Mouse (Mus musculus) thymus, postnatal 36 days (tissue): ENCODE results near the gene Abcf1.
"Not testable (repeated sequence)": the region's sequence is repeated elsewhere in the genome, so short reads cannot be mapped to it uniquely, and the experiment has no call there.

ENCODE experiments used
- DNase-seq, 2 experiments: peaks; one replicate each; pipeline ENCODE4 v3.0.0; 2022; ENCODE audit warnings: mixed read lengths in 2 of 2

Abcf1 gene

DNA sequence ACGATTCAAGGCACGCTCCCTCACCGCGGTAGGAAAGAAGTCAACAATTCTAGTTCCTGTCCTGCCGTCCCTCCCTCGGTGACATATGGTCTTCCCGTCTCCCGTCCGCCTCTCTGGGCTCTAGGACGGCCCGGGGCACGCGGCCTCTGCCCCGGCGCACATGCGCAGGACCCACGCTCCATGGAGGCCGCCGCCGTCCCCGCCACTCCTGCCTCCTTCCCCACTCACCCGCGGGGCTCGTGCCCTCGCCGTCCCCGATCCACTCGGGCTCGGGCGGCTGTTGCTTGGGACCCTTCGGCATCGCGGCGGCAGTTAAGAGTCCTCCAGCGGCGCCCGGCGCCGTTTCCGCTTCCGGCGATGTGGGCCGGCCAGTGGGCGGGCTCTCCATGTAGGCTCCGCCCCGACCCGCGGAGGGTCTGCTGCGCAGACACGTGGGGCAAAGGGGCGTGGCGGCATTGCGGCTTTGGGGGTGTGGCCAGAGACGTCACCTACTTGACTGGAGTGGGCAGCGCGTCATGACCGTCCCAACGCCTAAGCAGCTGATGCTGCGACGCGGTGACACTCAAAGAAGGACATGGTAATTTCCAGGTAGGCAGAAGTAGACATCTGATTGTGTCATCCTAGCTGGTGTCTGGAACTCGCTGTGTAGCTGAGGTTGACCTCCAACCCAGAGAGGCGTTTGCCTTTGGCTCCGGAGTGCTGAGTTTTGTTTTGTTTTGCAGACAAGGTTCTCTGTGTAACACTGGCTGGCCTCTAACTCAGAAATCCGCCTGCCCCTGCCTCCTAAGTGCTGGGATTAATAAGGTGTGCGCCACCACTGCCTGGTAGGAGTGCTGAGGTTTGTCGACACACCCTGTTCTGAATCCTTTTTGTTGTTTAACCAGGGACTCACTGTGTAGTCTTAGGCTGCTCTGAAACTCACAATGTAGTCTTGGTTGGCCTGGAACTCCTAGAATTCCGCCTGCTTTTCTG lies at the start of gene Abcf1:
Gene Abcf1 (minus strand): TSS at position 344 of the 972 bp plus-strand sequence.
- DNase-seq = peak; percentile 98 to 99

DNA sequence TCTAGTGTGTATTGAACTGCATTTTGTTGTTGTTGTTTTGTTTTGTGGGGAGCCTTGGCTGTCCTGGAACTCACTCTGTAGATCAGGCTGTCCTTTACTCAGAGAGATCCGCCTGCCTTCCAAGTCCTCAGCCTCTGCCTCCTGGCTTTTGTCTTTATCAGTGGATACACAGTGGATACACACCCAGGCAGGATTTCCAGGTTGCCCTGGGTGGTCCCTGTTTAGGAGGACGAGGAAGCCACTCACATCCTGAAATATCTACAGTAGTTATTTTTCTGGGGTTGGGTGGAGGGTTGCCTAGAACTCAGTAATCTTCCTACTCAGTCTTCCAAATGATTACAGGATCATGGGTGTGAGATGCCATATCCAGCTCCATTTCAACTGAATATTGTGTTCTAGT lies 49.4 kb upstream of the Abcf1 start:
- no peak for DNase-seq

DNA sequence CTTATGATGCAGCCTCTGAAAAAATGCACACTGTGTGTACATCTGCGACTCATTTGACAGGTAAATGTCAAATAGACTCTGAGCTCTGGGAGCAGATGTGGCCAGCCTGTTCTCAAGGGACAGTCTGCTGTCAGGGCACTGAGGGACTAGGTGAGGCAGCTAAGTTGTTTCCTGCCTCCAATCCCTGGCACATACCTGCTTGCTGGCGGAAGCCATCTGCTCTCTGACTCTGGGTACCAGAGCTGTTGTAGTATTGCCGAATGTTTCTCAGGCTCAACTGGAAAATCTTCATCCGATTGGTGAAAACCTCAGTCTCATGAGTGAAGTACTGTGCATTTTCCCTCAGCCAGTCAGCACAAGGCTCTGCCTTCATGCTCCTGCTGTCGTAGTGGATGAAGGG lies 47.5 kb upstream of the Abcf1 start:
- no peak for DNase-seq

DNA sequence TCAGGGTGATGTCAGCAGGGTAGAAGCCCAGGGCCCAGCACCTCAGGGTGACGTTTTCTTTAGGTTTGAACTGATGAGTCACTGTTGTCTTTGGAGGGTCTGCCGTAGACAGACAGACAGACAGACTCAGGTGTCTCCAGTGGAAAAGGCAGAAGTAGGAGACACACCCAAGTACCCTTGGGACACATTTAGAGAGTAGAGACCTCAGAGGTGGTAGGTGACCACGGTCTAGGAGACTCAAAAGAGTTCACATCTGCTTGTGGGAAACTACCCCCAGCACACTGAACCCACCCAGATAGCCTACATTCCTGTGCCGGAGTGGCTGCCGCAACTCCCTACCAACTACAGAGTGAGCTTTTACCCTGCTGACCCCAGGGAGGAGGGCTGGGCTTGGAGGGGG lies 45.4 kb upstream of the Abcf1 start:
- DNase-seq = no peak

DNA sequence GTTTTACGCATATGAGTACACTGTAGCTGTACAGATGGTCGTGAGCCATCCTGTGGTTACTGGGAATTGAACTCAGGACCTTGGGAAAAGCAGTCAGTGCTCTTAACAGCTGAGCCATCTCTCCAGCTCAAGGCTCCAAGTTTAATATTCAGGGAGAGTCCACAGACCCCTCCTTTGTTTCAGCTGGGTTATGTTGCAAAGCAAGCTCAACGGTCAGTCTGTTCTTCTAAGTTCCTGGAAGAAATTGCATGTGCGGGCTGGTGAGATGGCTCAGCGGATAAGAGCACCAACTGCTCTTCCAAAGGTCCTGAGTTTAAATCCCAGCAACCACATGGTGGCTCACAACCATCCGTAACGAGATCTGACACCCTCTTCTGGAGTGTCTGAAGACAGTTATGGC lies 34.8 kb upstream of the Abcf1 start:
- not testable (repeated sequence) for DNase-seq

DNA sequence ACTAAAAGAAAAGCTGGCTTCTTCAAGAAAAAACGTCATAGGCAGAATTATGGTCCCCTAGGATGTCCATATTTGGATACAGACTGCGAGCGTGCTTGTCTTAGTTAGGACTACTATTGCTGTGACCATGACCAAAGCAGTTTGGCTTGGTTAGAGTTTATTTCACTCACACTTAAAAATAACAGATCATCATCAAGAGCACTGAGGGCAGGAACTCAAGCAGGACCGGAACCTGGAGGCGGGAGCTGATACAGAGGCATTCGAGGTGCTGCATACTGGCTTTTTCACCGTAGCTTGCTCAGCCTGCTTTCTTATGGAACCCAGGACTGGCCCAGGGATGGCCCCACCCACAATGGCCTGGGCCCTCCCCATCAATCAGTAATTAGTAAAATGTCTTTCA lies 33.8 kb upstream of the Abcf1 start:
- DNase-seq = no peak

DNA sequence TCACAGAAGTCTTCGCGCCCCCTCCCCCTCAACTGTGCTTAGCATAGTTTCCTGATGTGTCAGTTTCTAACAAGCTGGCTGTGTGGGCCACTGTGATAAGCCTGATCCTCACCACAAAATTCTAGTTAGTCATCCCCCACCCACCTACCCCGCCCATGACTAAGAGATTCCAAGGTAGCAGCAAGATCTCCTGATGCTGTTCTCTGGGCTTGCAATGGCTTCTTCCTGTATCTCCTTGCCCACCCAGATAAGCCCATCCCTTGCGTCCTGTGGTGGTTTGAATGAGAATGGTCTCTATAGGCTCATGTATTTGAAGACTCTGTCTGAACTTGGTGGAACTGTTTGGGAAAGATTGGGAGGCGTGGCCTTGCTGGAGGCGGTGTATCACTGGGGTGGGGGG lies 32.4 kb upstream of the Abcf1 start:
- DNase-seq = peak; percentile 20 to 37

DNA sequence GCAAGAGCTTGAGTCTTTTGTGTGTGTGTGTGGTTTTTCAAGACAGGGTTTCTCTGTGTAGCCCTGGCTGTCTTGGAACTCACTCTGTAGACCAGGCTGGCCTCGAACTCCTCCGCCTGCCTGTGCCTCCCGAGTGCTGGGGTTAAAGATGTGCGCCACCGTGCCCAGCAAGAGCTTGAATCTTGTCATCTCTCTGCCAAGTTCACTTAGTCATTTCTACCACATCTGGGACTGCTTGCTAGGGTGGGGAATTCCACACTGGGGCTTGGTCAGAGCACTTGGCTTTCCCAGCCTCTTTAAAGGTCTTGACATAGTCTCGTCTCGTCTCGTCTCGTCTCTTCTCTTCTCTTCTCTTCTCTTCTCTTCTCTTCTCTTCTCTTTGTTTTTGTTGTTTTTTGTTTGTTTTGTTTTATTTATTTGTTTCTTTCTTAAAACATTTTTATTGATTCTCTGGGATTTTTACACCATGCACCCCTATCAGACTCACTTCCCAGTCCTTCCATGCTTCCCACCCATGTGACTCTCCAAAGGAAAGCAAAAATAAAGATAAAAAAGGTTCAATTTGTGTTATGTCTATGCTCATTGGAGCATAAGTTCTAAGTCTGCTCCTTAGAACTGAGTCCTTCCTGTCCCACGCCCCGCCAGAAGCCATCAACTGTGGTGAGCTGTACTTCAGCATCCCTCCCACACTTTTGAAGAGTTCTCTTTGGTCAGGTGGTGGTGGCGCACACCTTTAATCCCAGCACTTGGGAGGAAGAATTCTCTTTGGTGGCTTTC lies 31.7 kb upstream of the Abcf1 start:
- DNase-seq = peak; percentile 36 to 62

DNA sequence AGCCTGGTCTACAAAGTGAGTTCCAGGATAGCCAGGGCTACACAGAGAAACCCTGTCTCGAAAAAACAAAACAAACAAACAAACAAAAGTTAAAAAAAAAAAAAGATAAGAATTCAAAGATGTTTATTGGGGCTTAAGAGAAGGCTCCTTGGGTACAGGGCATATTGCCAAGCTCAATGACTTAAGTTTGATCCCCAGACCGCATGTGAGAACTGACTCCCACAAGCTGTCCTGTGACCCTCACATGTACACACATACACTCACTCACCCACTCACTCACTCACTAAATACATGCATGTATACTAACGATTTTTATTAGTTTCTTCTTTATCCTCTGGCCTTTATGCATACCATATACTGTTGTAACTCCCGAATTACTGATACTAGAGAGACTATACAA lies 30.8 kb upstream of the Abcf1 start:
- DNase-seq = no peak

DNA sequence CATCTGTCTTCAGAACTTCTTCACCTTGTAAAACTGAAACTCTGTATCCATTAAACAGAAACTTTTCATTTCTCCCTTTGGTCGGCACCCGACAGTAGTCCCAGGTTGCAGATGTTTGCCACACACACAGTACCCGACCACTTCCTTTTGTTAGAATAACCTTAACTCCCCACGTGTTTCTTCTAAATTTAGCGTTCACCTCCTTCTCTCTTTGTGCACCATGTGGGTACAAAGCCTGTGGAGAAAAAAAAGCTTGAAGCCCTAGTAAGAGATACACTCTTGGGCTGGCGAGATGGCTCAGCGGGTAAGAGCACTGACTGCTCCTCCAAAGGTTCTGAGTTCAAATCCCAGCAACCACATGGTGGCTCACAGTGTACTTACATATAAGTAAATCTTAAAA lies 29.8 kb upstream of the Abcf1 start:
- DNase-seq = peak; percentile 82 to 84

DNA sequence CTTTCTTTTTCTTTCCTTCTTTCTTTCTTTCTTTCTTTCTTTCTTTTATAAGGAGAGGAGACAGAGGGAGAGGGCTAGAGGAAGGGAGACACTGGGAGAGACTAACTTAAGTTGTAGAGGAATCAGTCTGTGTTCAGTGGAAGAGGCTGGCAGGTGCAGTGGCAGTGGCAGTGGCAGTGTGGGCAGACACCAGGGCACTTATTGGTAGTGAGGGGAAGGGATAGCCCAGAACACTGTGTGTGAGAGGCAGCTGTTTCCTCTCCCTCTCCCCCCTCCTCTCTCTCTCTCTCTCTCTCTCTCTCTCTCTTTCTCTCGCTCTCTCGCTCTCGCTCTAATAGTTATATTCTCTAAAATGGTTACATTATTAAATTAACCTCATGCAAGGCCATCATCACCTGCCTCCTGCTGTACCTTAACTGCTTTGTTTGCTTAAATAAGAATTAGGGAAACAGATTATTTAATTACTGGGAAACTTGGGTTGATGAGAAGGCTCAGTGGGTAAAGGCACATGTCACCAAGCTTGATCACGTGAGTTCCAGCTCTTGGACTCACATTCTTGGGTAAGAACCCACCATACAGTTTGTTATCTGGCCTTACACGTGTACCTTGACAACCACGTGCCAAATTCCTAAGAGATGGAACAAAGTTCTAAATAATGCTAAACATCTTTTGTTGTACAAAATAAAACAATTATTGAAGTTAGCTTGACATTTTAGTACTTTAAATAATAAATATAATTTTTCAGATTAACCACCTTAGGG lies 29.2 kb upstream of the Abcf1 start:
- DNase-seq = peak; percentile 32 to 57

DNA sequence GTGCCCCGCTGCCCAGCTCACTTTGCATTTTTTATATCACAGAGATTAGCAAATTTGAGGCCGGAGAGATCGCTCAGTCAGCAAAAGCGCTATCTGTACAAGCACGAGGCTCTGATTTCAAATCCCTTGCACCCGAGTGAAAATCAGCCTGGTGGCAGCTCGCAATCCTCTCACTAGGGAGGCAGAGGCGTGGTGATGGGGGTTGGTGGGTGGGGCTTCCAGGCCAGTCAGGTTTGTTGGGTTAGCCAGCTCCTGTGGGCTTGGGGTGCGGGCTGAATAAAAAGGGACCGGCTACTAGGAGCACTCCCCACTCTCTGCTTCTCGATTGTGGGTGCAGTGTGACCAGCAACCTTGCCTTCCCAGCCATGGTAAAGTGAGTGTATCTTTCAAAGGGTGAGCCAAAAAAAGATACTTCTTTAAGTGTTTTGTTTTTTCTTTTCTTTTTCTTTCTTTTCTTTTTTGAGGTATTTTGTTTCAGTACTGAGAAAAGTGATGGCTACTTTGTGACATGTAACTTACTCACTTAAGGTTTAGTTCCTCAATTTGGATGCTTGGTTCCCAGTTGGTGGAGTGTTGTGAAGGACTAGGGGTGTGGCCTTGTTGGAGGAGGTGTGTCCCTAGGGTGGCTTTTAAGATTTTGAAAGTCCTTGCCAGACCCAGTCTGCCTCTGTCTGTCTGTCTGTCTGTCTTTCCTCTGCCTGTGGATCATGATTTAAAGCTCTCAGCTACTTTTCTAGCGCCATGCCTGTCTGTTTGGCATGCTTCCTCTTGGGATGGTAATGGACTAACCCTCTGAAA lies 28.4 kb upstream of the Abcf1 start:
- peak; percentile 57 to 68 for DNase-seq

DNA sequence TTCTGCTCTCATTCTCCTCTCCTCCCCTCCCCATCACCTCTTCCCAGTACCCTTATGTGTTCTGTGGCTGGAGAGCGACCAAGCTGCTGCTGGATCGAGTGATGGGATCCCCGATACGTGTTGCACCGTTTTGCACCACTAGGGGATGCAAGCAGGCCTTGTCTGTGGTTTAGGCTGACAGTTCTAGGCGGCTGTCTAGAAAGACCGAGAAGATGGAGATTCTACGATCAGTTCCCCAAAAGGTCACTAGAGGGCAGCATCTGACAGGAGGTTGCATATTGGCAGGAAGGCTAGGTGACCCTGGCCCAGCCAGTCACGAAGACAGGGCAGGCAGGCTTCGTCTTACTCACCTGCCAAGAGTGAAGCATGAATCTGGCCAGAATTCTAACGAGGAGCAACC lies 27.4 kb upstream of the Abcf1 start:
- peak; percentile 94 to 98 for DNase-seq

DNA sequence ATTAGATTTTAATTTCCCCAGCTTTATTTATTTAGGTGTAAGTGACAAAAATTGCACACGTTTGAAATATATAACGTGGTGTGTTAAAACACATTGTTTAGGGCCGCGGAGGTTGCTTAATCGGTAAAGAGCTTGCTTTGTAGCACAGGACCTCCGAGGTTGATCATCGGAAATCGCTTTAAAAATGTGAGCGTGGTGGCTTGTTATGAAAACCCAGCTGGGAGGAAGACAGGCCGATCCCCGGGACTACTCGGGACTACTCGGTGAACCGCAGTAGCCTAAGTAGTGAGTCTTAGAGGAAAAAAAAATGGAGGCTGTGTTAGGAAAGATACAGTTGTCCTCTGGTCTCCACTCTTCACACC lies 25.3 kb upstream of the Abcf1 start:
- no peak for DNase-seq

DNA sequence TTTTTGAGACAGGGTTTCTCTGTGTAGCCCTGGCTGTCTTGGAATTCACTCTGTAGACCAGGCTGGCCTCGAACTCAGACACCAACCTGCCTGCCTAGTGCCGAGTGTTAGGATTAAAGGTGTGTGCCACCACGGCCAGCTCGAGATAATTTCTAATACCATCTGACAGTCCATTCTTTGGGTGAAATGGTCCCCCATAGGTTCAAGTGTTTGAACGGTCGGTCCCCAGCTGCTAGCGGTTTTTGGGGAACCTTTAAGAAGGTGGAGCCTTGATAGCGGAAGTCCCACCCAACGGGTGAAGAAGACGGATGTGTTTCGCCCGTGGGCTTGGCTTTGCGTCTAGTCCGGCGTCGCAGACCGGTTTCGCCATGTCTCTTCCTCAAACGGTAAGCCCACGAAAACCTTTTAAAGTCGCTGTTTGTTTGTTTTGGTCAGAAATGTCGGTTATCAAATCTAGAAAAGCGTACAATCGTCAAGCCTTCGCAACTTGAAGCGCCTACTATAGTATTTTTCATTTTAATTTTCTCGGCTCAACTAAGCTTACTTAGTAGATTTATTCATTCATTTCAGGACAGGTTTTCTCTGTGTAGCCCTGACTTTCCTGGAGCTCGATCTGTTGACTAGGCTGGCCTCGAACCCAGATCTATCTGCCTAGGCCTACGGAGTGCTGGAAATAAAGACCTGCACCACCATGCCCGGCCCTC lies 24.8 kb upstream of the Abcf1 start:
- DNase-seq = peak; percentile 75 to 79

DNA sequence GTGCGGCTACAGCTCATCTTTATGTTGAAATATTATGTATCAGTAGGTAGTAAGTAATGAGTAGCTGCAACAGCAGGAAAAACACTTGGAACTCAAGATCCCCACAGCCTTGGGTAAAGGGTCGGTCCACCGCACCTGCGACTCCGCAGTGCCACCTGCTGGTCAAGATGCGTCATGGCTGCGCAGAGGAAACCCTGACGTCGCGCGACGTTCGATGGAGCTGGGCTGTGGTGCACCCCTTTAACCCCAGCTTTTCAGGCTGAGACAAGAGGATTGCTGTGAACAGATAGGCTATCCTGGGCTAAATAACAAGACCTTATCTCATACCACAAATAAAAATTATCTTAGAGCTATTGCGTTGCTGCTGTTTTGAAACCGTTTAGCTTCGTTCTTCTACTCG lies 24.1 kb upstream of the Abcf1 start:
- DNase-seq = peak; percentile 78 to 79

DNA sequence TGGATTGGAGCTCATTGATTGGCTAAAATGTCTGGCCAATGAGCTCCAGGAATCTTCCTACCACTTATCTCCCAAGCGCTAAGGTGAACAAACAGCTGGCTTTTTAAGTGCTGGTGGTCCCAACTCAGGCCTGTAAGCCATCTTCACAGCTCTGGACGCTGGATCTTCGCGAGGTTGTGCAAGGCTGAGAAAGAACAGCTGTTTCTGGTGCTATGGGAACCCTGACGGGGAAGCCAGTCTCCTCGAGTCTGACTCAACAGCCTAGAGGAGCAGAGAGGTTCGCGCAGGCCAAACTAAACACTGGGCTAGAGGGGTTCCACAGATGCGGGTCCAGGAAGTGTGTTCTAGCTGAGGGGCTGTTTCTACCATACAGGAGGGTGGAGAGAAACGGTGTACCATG lies 22.2 kb upstream of the Abcf1 start:
- DNase-seq = no peak

DNA sequence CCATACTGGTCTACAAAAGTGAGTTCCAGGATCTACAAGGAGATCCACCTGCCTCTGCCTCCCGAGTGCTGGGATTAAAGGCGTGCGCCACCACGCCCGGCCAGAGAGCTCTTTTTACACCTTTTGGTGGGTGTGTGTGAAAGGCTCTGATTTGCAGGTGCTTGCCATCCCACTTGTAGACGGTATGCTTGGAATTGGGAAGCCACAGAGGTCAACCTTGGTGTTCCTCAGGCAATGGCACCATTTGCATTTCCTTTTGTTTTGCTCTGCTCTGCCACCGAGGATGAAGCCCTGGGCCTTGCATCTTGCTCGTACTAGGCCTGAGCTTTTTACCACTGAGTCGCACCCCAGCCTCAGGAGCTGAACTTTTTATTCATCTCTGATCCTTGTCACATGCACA lies 12.2 kb upstream of the Abcf1 start:
- no peak for DNase-seq

DNA sequence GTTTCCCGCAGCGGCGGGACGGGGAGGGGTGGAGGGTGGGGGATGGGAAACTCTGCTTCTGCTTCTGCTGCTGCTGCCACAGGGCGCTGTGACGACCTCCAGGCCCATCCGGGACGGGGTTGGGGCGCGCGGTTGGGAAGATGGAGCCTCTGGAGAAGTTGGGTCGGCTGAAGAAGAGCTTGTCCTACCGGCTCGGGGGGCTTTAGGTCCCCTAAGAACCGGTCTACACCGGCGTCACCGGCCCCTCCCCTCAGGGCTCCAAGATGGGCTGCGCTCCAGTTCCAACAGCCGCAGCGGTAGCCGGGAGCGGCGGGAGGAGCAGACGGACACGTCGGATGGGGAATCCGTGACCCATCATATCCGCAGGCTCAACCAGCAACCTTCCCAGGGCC lies 10.8 kb upstream of the Abcf1 start:
- no peak for DNase-seq

DNA sequence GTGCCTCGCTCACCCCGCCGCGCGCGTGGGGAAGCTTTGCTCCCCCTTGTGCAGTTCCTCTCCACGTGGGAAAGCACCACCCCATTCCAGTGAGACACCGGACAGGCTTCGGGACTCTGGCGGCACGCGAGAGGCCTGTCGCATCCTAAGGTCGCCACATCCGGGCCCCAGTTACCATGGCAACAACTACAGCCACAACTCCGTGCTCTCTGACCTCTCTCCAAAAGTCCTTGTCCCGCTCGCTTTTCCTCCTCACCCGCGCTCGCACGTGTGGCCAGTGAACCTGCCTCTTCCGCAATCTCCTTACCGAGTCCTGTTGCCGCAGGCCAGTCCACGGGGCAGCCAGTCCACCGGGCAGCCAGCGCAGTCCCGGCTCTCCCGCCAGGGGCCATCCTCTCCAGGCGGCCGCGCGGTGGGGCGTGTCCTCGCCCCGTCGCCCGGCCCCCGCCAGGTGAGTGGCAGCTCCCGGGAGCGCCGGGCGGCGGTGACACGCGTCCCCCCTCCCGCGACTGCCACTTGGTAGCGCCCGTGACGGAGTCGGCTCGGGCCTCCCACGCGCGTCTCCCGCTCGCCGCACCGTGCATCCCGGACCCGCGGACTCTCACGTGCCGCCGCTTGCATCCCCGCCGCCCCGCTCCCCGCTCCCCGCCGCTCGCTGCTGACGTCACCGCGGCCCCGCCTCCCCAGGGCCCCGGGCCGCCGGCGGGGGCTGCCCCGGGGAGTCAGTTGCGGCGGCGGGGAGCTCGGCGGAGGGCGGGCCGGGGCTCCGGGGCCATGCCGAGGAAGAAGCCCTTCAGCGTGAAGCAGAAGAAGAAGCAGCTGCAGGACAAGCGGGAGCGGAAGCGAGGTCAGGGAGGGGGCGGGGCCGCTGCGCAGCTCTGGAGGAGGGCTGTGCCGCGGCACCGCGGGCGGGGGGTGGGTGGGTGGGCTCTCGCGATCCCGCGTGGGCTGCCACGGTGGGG lies 10.1 kb upstream of the Abcf1 start, which contains the start of the genes Gnl1 and Prr3:
Gene Gnl1 (plus strand): TSS at position 451 of the 962 bp plus-strand sequence.
Gene Prr3 (minus strand): TSS at position 836 of the 962 bp plus-strand sequence.
- DNase-seq = peak; percentile 85 to 90
